Mouse (Mus musculus) heart, adult 2 months (tissue): Measurements from ENCODE around the gene Lhx6.

ENCODE experiments used
- CTCF ChIP-seq: fragments of 200-600 bp; IDR thresholded peaks from 2 replicates; pipeline ENCODE4 v1.8.1; 2022; ENCODE audit warnings: antibody characterized with exemption, mild to moderate bottlenecking, moderate library complexity
- POLR2A ChIP-seq: fragments of 200-500 bp; IDR thresholded peaks from 2 replicates; pipeline ENCODE4 v1.6.1; 2011; ENCODE audit warnings: mild to moderate bottlenecking, low read depth, low read length, control low read depth; ENCODE audit not compliant: insufficient read depth

DNA sequence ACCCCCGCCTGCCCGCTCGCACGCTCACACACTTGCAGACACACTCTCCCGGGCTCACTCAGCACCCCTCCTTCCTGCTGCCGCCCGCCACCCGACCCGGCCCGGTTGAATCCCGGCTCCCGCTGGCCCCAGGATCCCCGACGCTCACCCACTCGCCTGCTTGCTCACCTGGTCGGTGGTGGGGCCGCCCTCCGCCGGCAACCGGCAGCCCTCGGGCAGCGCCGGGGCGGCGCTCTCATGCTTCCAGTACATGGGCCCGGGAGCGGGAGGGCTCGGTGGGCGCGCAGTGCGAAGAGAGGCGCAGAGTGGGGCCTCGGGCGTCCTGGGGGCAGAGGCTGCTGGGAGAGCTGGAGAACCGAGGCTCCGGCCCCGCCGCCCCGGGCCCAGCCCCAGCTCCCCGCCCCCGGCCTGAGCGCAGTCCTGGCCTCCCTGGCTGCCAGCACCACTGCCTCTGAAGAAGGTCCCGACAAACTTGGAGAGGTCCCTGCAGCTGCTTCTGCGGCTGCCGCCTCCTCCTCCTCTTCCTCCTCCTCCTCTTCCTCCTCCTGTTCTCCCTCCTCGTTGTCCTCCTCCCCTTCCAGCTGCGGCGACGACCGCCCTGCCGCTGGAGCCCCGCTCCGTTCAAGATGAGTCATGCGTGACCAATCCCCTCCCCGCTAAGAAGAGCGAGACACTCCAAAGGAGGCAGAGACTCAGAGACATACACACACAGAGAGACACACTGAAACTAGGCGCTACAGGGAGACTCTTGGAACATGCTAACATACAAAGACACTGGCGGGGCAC is at the start of gene Lhx6:
- TF ChIP-seq POLR2A (peak; percentile 55), CTCF (no peak)
